Mouse (Mus musculus) cerebellum, adult 11-12 months (tissue): ENCODE results near the gene Strn4.

Experiments used
- DNase-seq: peaks from one replicate; pipeline ENCODE4 v3.0.0; 2022

Gene Strn4

DNA sequence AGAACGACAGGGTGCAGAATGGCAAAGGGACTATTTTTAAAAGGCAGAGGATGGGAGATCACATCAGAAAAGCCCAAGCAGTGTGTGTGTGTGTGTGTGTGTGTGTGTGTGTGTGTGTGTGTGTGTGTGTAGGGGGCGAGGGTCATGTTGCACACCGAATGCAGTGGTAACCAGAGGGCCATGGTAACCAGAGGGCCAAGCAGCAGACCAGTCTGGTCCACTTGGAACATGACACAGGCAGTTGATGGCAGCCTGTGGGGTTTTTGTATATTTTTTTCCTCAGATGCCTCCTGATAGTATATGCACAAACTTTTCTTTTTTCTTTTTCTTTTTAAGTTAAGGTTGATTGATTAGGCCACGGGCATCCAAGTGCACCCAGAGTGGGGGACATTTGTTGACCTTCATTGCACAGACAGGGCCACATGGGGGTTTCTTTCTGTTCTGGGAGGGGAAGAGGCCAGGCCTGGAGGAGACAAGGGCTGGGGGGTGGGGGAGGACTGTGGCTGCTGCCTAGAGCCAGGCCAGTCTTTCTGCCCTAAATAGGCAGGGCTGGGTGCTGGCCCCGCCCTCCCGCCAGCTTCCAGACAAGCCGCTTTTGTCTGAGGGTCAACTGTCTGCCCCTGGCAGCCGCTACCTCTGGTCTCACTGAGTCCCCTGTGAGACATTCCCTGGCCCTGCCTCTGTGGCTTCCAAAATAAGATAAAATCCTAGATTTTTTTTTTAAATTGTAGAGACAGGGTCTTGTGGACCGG is 64.3 kb downstream of the Strn4 start:
- no peak for DNase-seq

DNA sequence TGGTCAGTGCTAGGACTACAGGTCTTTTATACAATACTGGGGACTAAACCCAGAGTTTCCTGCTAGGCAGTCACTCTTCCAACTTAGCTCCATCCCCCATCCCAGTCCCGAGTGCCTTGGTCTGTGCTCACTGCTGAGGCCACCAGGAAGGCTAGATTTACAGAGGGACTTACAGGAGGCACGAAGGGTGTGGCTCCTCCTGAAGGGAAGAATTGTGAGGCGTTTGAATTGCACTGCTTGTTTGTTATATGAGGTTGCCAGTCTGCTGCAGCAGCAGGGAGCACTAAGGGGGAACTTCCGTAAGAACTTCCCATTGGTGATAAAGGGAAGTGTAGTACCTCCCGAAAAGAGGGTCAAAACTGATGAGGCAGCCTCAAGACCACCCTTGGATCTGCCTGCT is 64.9 kb downstream of the Strn4 start:
- DNase-seq: no peak

GRCm38 (mm10) chr7:16883162-16883561 is 67.5 kb downstream of the Strn4 start:
- peak; percentile 31 for DNase-seq

- no peak for DNase-seq
These were observed 68.6 kb downstream of the Strn4 start for GRCm38 (mm10) chr7:16884334-16884733.

- DNase-seq: no peak
These were observed 69.6 kb downstream of the Strn4 start for GRCm38 (mm10) chr7:16885271-16885776.

DNA sequence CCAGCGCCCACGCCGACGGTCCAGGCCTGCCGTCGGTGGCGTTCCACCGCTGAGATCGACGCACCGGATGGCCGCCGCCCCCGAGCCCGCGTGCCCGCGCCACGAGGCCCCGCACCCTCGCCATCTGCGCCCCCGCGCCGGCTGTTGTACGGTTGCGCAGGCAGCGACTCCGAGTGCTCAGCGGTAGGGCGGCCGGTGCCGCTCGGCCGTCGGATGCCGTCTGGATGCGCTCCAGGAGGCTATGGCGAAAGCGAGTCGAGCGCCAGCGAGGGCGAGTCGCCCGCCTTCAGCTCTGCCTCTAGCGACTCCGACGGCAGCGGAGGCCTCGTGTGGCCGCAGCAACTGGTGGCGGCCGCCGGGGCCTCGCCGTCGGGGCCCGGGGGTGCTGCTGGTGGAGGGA is 70.2 kb downstream of the Strn4 start:
- DNase-seq: no peak
